Mouse (Mus musculus) ES-Bruce4 (cell line): ENCODE measurements around the gene Cyth3.

ENCODE experiments used
- CTCF ChIP-seq: IDR thresholded peaks from one replicate; pipeline ENCODE4 v1.8.1; 2011; ENCODE audit warnings: low read depth, low read length
- EP300 ChIP-seq: IDR thresholded peaks from 2 replicates; pipeline ENCODE4 v1.6.1; 2011; ENCODE audit warnings: low read depth, low read length; ENCODE audit not compliant: insufficient read depth

GRCm38 (mm10) chr5:143637832-143638420, 15.7 kb downstream of the Cyth3 start:
- TF ChIP-seq CTCF (no peak), EP300 (no peak)
